Mouse (Mus musculus): ENCODE measurements around the gene Col5a3. TPM values are rescaled to one million over a fixed set of nuclear protein-coding genes. Genes with fewer than 3 reads are reported as not detected.

Col5a3 gene
- polyA plus RNA-seq, 1 experiment from 2014 or later, result 0.22 TPM

GRCm38 (mm10) chr9:20726859-20727600 is 87.8 kb downstream of the Col5a3 start:
- Histone ChIP-seq H3K9ac (peak overlapping the region; percentile 42), H3K27ac (ENCODE audit: low read depth) (no peak overlapping the region), H3K4me2 (peak overlapping the region; percentile 86), H3K27me3 (ENCODE audit: insufficient read depth, low read length) (peaks cover 46% of the 10 kb centered on the region), H3K4me3 (ENCODE audit: low read depth, low read length) (peak overlapping the region; percentile 47), H3K9me3 (ENCODE audit: low read depth, low read length) (no peaks in the 10 kb centered on the region), H3K4me1 (ENCODE audit: insufficient read depth) (0 out of 2 replicates have a peak, but pooled peaks cover 3% of the 10 kb centered on the region), H3K36me3 (ENCODE audit: insufficient read depth) (no peaks in the 10 kb centered on the region)
- DNase-seq (peak; percentile 47), ATAC-seq (ENCODE audit: insufficient read depth) (peak; percentile 21; the same call in 1 of the 2 replicates)
- TF ChIP-seq CTCF (IDR thresholded peaks at IDR 0.05; ENCODE audit: low read depth), result no peak
- WGBS, result under 1% methylated on average over 53 of the region's 54 CpGs

GRCm38 (mm10) chr9:20726134-20726858 is 88.6 kb downstream of the Col5a3 start:
- H3K36me3 ChIP-seq (ENCODE audit: insufficient read depth), result no peaks in the 10 kb centered on the region
- no peak for TF ChIP-seq CTCF (IDR thresholded peaks at IDR 0.05; ENCODE audit: low read depth)
- DNase-seq (no peak), ATAC-seq (ENCODE audit: insufficient read depth) (peak; percentile 4; the same call in 1 of the 2 replicates)
- no peak overlapping the region for H3K27ac ChIP-seq (ENCODE audit: low read depth)
- H3K27me3 ChIP-seq (ENCODE audit: insufficient read depth, low read length), result peaks cover 46% of the 10 kb centered on the region
- 0 out of 2 replicates have a peak, but pooled peaks cover 3% of the 10 kb centered on the region for H3K4me1 ChIP-seq (ENCODE audit: insufficient read depth)
- peak overlapping the region; percentile 47 for H3K4me3 ChIP-seq (ENCODE audit: low read depth, low read length)
- H3K9ac ChIP-seq, result peak overlapping the region; percentile 42
- H3K4me2 ChIP-seq, result peak overlapping the region; percentile 86
- H3K9me3 ChIP-seq (ENCODE audit: low read depth, low read length), result no peaks in the 10 kb centered on the region
- WGBS, result 3% methylated on average over 42 of the region's 42 CpGs

- Histone ChIP-seq H3K4me1 (ENCODE audit: insufficient read depth) (no peaks in the 10 kb centered on the region), H3K9ac (no peak overlapping the region), H3K4me2 (no peak overlapping the region), H3K27ac (ENCODE audit: low read depth) (no peak overlapping the region), H3K4me3 (ENCODE audit: low read depth, low read length) (no peak overlapping the region), H3K9me3 (ENCODE audit: low read depth, low read length) (no peaks in the 10 kb centered on the region), H3K27me3 (ENCODE audit: insufficient read depth, low read length) (peaks cover 23% of the 10 kb centered on the region), H3K36me3 (ENCODE audit: insufficient read depth) (no peaks in the 10 kb centered on the region)
- 46% methylated on average over 2 of the region's 2 CpGs for WGBS
- no peak for TF ChIP-seq CTCF (IDR thresholded peaks at IDR 0.05; ENCODE audit: low read depth)
- DNase-seq (peak; percentile 61), ATAC-seq (ENCODE audit: insufficient read depth) (peak; percentile 71; the same call in 1 of the 2 replicates)
These were observed 93.3 kb downstream of the Col5a3 start for GRCm38 (mm10) chr9:20721582-20721981.

Other genes with a start within 250 kb of the Col5a3 start
- 20.5 and 22.1 TPM in 2 replicates for gene Zfp846, start 233.8 kb downstream of the Col5a3 start, polyA plus RNA-seq (2014; fragmentation: Nextera tagmentation; extraction: Ambion mirVana)
- gene Ubl5, start 172.2 kb downstream of the Col5a3 start, polyA plus RNA-seq (2014; fragmentation: Nextera tagmentation; extraction: Ambion mirVana), result 370 and 372 TPM in 2 replicates
- gene Fbxl12, start 170.3 kb downstream of the Col5a3 start, polyA plus RNA-seq (2014; fragmentation: Nextera tagmentation; extraction: Ambion mirVana), result 13.1 and 15.0 TPM in 2 replicates
- 53.6 and 58.6 TPM in 2 replicates for gene Pin1, start 163.0 kb downstream of the Col5a3 start, polyA plus RNA-seq (2014; fragmentation: Nextera tagmentation; extraction: Ambion mirVana)
- 1.2 and 1.7 TPM in 2 replicates for gene Olfm2, start 68.7 kb downstream of the Col5a3 start, polyA plus RNA-seq (2014; fragmentation: Nextera tagmentation; extraction: Ambion mirVana)
- gene Rdh8, start 3.4 kb upstream of the Col5a3 start, polyA plus RNA-seq (2014; fragmentation: Nextera tagmentation; extraction: Ambion mirVana), result not detected in 2 replicates
- gene A230050P20Rik, start 53.6 kb upstream of the Col5a3 start, polyA plus RNA-seq (2014; fragmentation: Nextera tagmentation; extraction: Ambion mirVana), result 8.0 and 9.4 TPM in 2 replicates
- 1.9 and 2.9 TPM in 2 replicates for gene Angptl6, start 64.7 kb upstream of the Col5a3 start, polyA plus RNA-seq (2014; fragmentation: Nextera tagmentation; extraction: Ambion mirVana)
- 77.3 and 83.6 TPM in 2 replicates for gene Ppan, start 73.1 kb upstream of the Col5a3 start, polyA plus RNA-seq (2014; fragmentation: Nextera tagmentation; extraction: Ambion mirVana)
- gene Eif3g, start 83.6 kb upstream of the Col5a3 start, polyA plus RNA-seq (2014; fragmentation: Nextera tagmentation; extraction: Ambion mirVana), result 295 and 296 TPM in 2 replicates
- 77.0 and 82.1 TPM in 2 replicates for gene Dnmt1, start 144.8 kb upstream of the Col5a3 start, polyA plus RNA-seq (2014; fragmentation: Nextera tagmentation; extraction: Ambion mirVana)
- 58.0 and 62.3 TPM in 2 replicates for gene S1pr2, start 161.7 kb upstream of the Col5a3 start, polyA plus RNA-seq (2014; fragmentation: Nextera tagmentation; extraction: Ambion mirVana)
- 156 and 166 TPM in 2 replicates for gene Mrpl4, start 187.7 kb upstream of the Col5a3 start, polyA plus RNA-seq (2014; fragmentation: Nextera tagmentation; extraction: Ambion mirVana)
- 33.6 and 41.5 TPM in 2 replicates for gene Icam1, start 200.9 kb upstream of the Col5a3 start, polyA plus RNA-seq (2014; fragmentation: Nextera tagmentation; extraction: Ambion mirVana)
- gene Icam4, start 214.3 kb upstream of the Col5a3 start, polyA plus RNA-seq (2014; fragmentation: Nextera tagmentation; extraction: Ambion mirVana), result 1.5 TPM in 2 replicates
- 0.09 and 0.31 TPM in 2 replicates for gene Icam5, start 217.0 kb upstream of the Col5a3 start, polyA plus RNA-seq (2014; fragmentation: Nextera tagmentation; extraction: Ambion mirVana)

Measured in lung, embryonic 14.5 days (tissue).